Mouse (Mus musculus): Measurements from ENCODE around the gene Rnf6. TPM values are rescaled to one million over a fixed set of nuclear protein-coding genes. Genes with fewer than 3 reads are reported as not detected.

The Rnf6 gene
- polyA plus RNA-seq, 1 experiment from 2014 or later = 40.6 TPM

GRCm38 (mm10) chr5:146250369-146251075, 29.2 kb upstream of the Rnf6 start:
- Histone ChIP-seq H3K27me3 (ENCODE audit: control insufficient read depth, insufficient read depth, low read length) (no peaks in the 10 kb centered on the region), H3K4me3 (ENCODE audit: low read depth, low read length) (no peak overlapping the region), H3K4me2 (replicated peaks; ENCODE audit: low read depth, low read length) (no peak overlapping the region), H3K9me3 (ENCODE audit: control insufficient read depth, low read depth, low read length) (no peaks in the 10 kb centered on the region), H3K27ac (ENCODE audit: low read length) (no peak overlapping the region; the same call in 1 of the 2 replicates), H3K9ac (replicated peaks; ENCODE audit: low read depth, low read length) (no peak overlapping the region), H3K4me1 (ENCODE audit: control insufficient read depth, insufficient read depth, low read length) (peaks cover 8% of the 10 kb centered on the region; the same call in 1 of the 2 replicates), H3K36me3 (ENCODE audit: control insufficient read depth, insufficient read depth, low read length) (no peaks in the 10 kb centered on the region)
- WGBS = 74% methylated on average over 12 of the region's 12 CpGs
- peak; percentile 67; the same call in 1 of the 2 replicates for ATAC-seq (ENCODE audit: insufficient number of reproducible peaks, insufficient read depth, low FRiP score, low read depth)

DNA sequence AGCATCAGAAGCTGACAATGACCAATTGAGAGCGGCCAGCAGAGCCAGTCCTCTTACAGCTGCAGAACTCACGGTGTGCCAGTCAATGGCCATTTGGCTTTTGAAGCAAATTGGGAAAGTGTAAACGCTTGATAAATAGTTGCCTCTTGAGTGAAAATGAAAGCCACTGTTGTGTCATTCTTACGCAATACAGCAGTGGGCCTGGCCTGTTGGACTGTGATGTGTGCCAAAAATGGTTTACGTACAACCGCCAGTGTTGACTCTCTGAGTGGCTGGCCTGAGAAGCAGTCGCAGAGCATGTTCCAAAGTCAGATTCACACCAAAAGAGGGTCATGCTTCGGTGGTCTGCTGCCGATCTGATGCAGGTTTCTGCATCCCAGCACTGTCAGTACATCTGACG, 27.4 kb upstream of the Rnf6 start:
- H3K27me3 ChIP-seq (ENCODE audit: control insufficient read depth, insufficient read depth, low read length) = no peaks in the 10 kb centered on the region
- no peak for ATAC-seq (ENCODE audit: insufficient number of reproducible peaks, insufficient read depth, low FRiP score, low read depth)
- no peaks in the 10 kb centered on the region for H3K36me3 ChIP-seq (ENCODE audit: control insufficient read depth, insufficient read depth, low read length)
- no peak overlapping the region for H3K4me2 ChIP-seq (replicated peaks; ENCODE audit: low read depth, low read length)
- no peak overlapping the region for H3K27ac ChIP-seq (ENCODE audit: low read length)
- no peak overlapping the region for H3K4me3 ChIP-seq (ENCODE audit: low read depth, low read length)
- no peak overlapping the region for H3K9ac ChIP-seq (replicated peaks; ENCODE audit: low read depth, low read length)
- peaks cover 8% of the 10 kb centered on the region; the same call in 1 of the 2 replicates for H3K4me1 ChIP-seq (ENCODE audit: control insufficient read depth, insufficient read depth, low read length)
- WGBS = 89% methylated on average over 10 of the region's 10 CpGs
- no peaks in the 10 kb centered on the region for H3K9me3 ChIP-seq (ENCODE audit: control insufficient read depth, low read depth, low read length)

- ATAC-seq (ENCODE audit: insufficient number of reproducible peaks, insufficient read depth, low FRiP score, low read depth) = no peak
- no peak overlapping the region for H3K4me2 ChIP-seq (replicated peaks; ENCODE audit: low read depth, low read length)
- no peaks in the 10 kb centered on the region for H3K36me3 ChIP-seq (ENCODE audit: control insufficient read depth, insufficient read depth, low read length)
- H3K27ac ChIP-seq (ENCODE audit: low read length) = no peak overlapping the region
- H3K4me3 ChIP-seq (ENCODE audit: low read depth, low read length) = no peak overlapping the region
- H3K27me3 ChIP-seq (ENCODE audit: control insufficient read depth, insufficient read depth, low read length) = no peaks in the 10 kb centered on the region
- no peaks in the 10 kb centered on the region for H3K9me3 ChIP-seq (ENCODE audit: control insufficient read depth, low read depth, low read length)
- peaks cover 8% of the 10 kb centered on the region; the same call in 1 of the 2 replicates for H3K4me1 ChIP-seq (ENCODE audit: control insufficient read depth, insufficient read depth, low read length)
- WGBS = 70% methylated on average over 5 of the region's 5 CpGs
- H3K9ac ChIP-seq (replicated peaks; ENCODE audit: low read depth, low read length) = no peak overlapping the region
These were observed 26.4 kb upstream of the Rnf6 start for GRCm38 (mm10) chr5:146247709-146248108.

DNA sequence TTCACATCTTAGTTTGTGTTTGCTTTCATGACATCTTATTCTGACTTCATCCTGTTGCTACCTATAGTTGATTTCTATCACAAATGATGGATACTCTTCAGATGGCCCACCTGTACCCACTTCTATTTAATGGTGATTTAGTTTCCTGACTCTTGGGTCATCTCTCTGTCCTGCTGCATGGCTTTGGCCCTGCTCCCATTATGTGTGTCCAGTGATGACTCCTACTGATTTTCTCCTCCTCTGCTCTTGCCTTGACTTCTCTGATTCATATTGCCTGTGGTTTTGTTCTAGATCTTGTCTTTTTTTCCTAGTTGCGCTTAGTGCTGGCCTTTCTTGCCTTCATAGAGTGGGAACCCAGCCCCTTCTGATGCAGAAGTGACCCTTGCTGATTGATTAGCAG, 25.0 kb upstream of the Rnf6 start:
- Histone ChIP-seq H3K9ac (replicated peaks; ENCODE audit: low read depth, low read length) (no peak overlapping the region), H3K27me3 (ENCODE audit: control insufficient read depth, insufficient read depth, low read length) (no peaks in the 10 kb centered on the region), H3K4me3 (ENCODE audit: low read depth, low read length) (no peak overlapping the region), H3K4me2 (replicated peaks; ENCODE audit: low read depth, low read length) (no peak overlapping the region), H3K9me3 (ENCODE audit: control insufficient read depth, low read depth, low read length) (no peaks in the 10 kb centered on the region), H3K27ac (ENCODE audit: low read length) (no peak overlapping the region), H3K36me3 (ENCODE audit: control insufficient read depth, insufficient read depth, low read length) (no peaks in the 10 kb centered on the region), H3K4me1 (ENCODE audit: control insufficient read depth, insufficient read depth, low read length) (peaks cover 8% of the 10 kb centered on the region; the same call in 1 of the 2 replicates)
- WGBS = 92% methylated on average over 1 of the region's 1 CpGs
- no peak for ATAC-seq (ENCODE audit: insufficient number of reproducible peaks, insufficient read depth, low FRiP score, low read depth)

- 89% methylated on average over 7 of the region's 7 CpGs for WGBS
- no peak overlapping the region for H3K4me3 ChIP-seq (ENCODE audit: low read depth, low read length)
- H3K36me3 ChIP-seq (ENCODE audit: control insufficient read depth, insufficient read depth, low read length) = no peaks in the 10 kb centered on the region
- no peak overlapping the region for H3K4me2 ChIP-seq (replicated peaks; ENCODE audit: low read depth, low read length)
- H3K4me1 ChIP-seq (ENCODE audit: control insufficient read depth, insufficient read depth, low read length) = peaks cover 4% of the 10 kb centered on the region; the same call in 1 of the 2 replicates
- H3K9ac ChIP-seq (replicated peaks; ENCODE audit: low read depth, low read length) = no peak overlapping the region
- ATAC-seq (ENCODE audit: insufficient number of reproducible peaks, insufficient read depth, low FRiP score, low read depth) = no peak
- H3K9me3 ChIP-seq (ENCODE audit: control insufficient read depth, low read depth, low read length) = no peaks in the 10 kb centered on the region
- no peaks in the 10 kb centered on the region for H3K27me3 ChIP-seq (ENCODE audit: control insufficient read depth, insufficient read depth, low read length)
- no peak overlapping the region for H3K27ac ChIP-seq (ENCODE audit: low read length)
These were observed 24.5 kb upstream of the Rnf6 start for GRCm38 (mm10) chr5:146245646-146246370.

GRCm38 (mm10) chr5:146245193-146245592, 23.8 kb upstream of the Rnf6 start:
- H3K4me3 ChIP-seq (ENCODE audit: low read depth, low read length) = no peak overlapping the region
- no peaks in the 10 kb centered on the region for H3K36me3 ChIP-seq (ENCODE audit: control insufficient read depth, insufficient read depth, low read length)
- no peak overlapping the region for H3K27ac ChIP-seq (ENCODE audit: low read length)
- H3K4me2 ChIP-seq (replicated peaks; ENCODE audit: low read depth, low read length) = no peak overlapping the region
- no peaks in the 10 kb centered on the region for H3K9me3 ChIP-seq (ENCODE audit: control insufficient read depth, low read depth, low read length)
- ATAC-seq (ENCODE audit: insufficient number of reproducible peaks, insufficient read depth, low FRiP score, low read depth) = no peak
- H3K9ac ChIP-seq (replicated peaks; ENCODE audit: low read depth, low read length) = no peak overlapping the region
- H3K4me1 ChIP-seq (ENCODE audit: control insufficient read depth, insufficient read depth, low read length) = 0 out of 2 replicates have a peak, but pooled peaks cover 2% of the 10 kb centered on the region
- no peaks in the 10 kb centered on the region for H3K27me3 ChIP-seq (ENCODE audit: control insufficient read depth, insufficient read depth, low read length)
- WGBS = 92% methylated on average over 4 of the region's 4 CpGs

DNA sequence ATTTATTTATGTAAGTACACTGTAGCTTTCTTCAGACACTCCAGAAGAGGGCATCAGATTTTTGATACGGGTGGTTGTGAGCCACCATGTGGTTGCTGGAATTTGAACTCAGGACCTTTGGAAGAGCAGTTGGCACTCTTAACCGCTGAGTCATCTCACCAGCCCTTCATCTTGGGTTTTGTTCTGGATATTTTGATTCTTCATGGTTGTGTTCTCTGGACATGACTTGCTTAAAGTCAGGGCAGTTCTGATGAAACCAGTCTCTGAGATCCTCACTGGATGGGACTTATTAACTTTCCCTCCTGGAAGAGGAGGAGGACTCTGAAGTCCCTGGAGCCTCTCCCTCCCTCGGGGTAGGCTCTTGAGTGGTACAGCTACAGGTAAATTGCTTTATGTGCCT, 19.8 kb upstream of the Rnf6 start:
- no peak overlapping the region for H3K27ac ChIP-seq (ENCODE audit: low read length)
- H3K4me1 ChIP-seq (ENCODE audit: control insufficient read depth, insufficient read depth, low read length) = peaks cover 5% of the 10 kb centered on the region; the same call in 1 of the 2 replicates
- no peak for ATAC-seq (ENCODE audit: insufficient number of reproducible peaks, insufficient read depth, low FRiP score, low read depth)
- WGBS = 88% methylated on average over 3 of the region's 3 CpGs
- no peaks in the 10 kb centered on the region for H3K36me3 ChIP-seq (ENCODE audit: control insufficient read depth, insufficient read depth, low read length)
- H3K9me3 ChIP-seq (ENCODE audit: control insufficient read depth, low read depth, low read length) = no peaks in the 10 kb centered on the region
- no peaks in the 10 kb centered on the region for H3K27me3 ChIP-seq (ENCODE audit: control insufficient read depth, insufficient read depth, low read length)
- H3K9ac ChIP-seq (replicated peaks; ENCODE audit: low read depth, low read length) = no peak overlapping the region
- no peak overlapping the region for H3K4me2 ChIP-seq (replicated peaks; ENCODE audit: low read depth, low read length)
- H3K4me3 ChIP-seq (ENCODE audit: low read depth, low read length) = no peak overlapping the region

GRCm38 (mm10) chr5:146240771-146241170, 19.4 kb upstream of the Rnf6 start:
- 92% methylated on average over 2 of the region's 2 CpGs for WGBS
- ATAC-seq (ENCODE audit: insufficient number of reproducible peaks, insufficient read depth, low FRiP score, low read depth) = no peak
- H3K27me3 ChIP-seq (ENCODE audit: control insufficient read depth, insufficient read depth, low read length) = no peaks in the 10 kb centered on the region
- H3K4me1 ChIP-seq (ENCODE audit: control insufficient read depth, insufficient read depth, low read length) = peaks cover 5% of the 10 kb centered on the region; the same call in 1 of the 2 replicates
- no peak overlapping the region for H3K27ac ChIP-seq (ENCODE audit: low read length)
- H3K9ac ChIP-seq (replicated peaks; ENCODE audit: low read depth, low read length) = no peak overlapping the region
- no peak overlapping the region for H3K4me3 ChIP-seq (ENCODE audit: low read depth, low read length)
- H3K36me3 ChIP-seq (ENCODE audit: control insufficient read depth, insufficient read depth, low read length) = no peaks in the 10 kb centered on the region
- no peak overlapping the region for H3K4me2 ChIP-seq (replicated peaks; ENCODE audit: low read depth, low read length)
- no peaks in the 10 kb centered on the region for H3K9me3 ChIP-seq (ENCODE audit: control insufficient read depth, low read depth, low read length)

Measured in stomach, embryonic 14.5 days (tissue).